Mouse (Mus musculus) cerebellum, adult 9-10 months (tissue): ENCODE data around the gene Dbn1.
"Not testable (repeated sequence)": the region's sequence is repeated elsewhere in the genome, so short reads cannot be mapped to it uniquely, and the experiment has no call there.

Experiments
- DNase-seq: peaks from one replicate; pipeline ENCODE4 v3.0.0; 2022

Gene Dbn1

GRCm38 (mm10) chr13:55448131-55448530, 39.8 kb downstream of the Dbn1 start:
- DNase-seq, result no peak

DNA sequence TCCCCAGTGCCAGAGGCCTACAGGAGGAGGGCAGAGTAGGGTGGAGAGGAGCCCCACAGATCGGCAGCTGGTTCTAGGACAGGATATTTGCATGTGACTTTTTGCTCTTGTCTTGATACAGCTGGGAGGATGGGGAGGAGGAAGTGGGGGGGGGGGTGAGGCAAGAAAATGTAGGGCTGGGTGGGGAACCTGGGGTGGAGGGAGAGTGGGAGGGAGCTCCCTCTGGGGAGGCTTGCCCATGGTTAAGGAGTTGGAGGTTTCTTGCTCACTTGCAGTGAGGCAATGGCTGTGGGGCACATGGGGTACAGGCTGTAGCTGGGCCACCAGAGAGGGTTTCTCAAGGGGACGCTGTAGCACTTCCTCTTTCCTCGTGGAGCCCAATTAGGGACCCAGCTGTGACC, 40.4 kb downstream of the Dbn1 start:
- no peak for DNase-seq

DNA sequence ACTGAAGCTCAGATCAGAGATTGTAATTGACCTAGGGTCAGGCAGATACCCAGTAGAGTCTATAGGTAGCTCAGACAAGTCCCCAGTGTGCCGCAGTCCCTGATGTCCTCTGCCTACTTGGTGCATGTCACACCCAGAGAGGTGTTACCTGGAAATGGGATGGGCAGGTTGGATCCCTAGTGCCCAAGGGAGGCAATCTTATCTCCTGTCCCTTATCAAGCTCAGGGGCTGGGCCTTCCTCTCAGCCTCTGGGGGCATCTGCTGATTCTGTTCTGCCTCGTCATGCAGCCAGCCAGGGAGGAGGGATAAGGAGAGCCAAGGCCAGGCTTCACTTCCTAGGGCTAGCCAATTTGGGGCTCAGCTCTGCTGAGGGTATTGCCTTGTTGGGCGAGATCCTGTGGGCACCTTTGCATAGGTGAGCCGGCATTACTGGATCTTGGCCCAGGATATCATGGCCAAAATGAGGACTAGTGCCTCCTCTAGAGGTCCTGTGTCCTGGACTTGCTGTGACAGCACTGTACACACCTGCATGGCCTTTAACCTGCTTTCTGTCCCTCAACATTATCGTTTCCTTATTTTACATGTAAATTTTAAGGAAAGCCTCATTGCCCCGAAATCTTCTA, 41.3 kb downstream of the Dbn1 start:
- DNase-seq, result no peak

- DNase-seq, result no peak
Measured at GRCm38 (mm10) chr13:55445361-55446091, 42.4 kb downstream of the Dbn1 start.

DNA sequence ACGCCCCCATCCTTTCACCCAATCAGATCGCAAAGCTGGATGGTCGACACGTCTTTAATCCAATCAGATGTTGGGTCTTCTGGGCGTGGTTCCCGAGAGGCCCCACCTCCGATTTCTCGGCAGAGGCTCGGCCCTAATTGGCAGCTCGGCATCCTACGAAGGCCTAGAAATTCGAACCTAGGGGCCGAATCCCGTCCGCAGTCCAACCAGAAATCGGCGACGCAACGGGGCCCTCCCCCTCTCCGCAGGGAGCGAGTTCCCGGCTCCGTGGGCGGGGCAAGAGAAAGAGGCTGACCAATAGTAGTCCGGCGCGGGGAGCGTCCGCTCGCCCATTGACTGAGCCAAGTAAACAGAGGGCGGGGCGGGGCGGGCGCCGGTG, 43.0 kb downstream of the Dbn1 start, which contains the start of gene Grk6:
Gene Grk6, plus strand, starts transcription at position 136 of the 379 bp plus-strand sequence.
- DNase-seq, result peak; percentile 100

DNA sequence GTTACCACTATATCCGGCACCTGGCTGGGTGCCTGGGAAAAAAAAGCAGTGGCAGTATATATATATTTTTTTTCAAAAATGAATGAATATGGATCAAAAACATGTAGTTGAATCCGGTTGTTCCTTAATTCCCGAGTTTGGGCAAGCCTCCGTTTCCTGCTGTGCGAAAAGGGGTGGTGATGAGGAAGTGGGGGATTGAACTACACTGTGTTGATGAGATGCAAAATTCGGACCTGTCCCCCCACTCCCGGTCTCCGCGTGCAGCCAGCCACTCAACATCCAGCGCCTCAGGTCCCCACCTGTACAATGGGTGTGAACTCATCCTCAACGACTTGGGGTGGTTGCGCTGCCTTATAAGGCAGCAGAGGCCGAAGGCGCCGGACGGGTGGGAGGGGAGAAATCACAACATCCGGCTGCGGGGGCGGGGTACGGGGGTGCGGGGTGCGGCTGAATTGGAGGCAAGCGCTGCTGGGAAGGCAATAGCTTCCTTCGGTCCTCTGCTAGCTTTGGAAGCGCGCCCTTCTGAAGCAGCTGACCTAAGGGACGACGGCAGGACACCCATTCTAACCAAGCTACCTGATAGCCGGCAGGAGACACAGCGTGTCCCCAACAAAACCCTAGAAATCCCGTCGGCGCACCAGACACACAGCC, 43.5 kb downstream of the Dbn1 start:
- peak; percentile 79 for DNase-seq

DNA sequence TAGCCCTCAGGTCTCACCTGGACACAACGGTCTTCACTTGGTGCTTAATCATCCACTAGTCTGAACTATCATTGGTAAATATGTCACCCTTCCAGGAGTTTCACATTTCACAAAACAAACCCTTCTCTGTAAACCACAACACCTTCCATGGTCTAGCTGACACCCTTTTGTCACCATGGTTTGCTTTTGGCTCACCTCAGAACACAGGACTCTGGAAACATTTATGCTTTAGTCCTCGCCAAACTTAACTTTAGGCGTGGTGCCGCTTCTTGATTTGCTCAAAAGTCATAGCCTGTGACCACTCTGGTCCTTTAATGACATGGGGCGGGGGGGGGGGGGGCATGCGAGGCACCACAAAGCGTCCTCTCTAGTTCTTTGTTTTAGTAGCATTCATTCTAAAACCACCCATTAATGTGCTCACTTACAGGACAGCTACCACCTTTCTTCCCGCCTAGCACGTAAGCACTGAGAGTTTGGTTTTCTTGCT, 44.1 kb downstream of the Dbn1 start:
- DNase-seq, result no peak

DNA sequence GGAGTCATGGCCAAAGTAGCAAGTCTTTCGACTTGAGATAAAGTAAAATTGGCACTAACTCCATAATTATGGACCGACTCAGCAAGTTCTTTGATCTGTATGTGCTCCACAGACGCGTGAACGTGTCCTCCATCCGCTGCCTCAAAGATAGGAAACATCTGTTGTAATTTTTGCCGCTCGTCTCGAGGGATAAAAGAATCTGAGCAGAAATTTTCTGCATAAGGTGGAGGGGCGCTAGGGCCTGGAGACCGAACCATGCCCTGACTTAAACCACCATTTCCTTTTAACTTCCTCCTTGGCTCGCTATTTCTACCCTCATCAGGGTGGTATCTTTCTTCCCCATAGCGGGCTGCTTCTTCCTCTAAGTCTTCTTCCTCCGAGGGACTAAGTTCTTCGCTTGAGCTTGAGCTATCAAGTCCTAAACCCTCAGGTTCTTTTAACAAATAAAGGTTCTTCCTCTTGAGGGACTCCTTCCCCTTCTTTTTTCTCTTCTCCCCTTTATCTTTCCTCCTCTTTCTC, 50.7 kb downstream of the Dbn1 start:
- not testable (repeated sequence) for DNase-seq

- DNase-seq, result no peak
Measured at GRCm38 (mm10) chr13:55431889-55432685, 55.8 kb downstream of the Dbn1 start.

- no peak for DNase-seq
Measured at GRCm38 (mm10) chr13:55430566-55430965, 57.3 kb downstream of the Dbn1 start.

- no peak for DNase-seq
Measured at GRCm38 (mm10) chr13:55429226-55429888, 58.6 kb downstream of the Dbn1 start.

- DNase-seq, result no peak
Measured at GRCm38 (mm10) chr13:55426613-55427012, 61.3 kb downstream of the Dbn1 start, which contains the start of gene F12. TSS of gene F12 (minus strand) at chr13:55426793.
